Mouse (Mus musculus) monocyte, adult 59 days (primary cell): Measurements from ENCODE around the gene Defb6. TPM values are rescaled to one million over a fixed set of nuclear protein-coding genes. Genes with fewer than 3 reads are reported as not detected.

ENCODE experiments used
- total RNA-seq, 2 experiments: library from RNA; stranded (reverse); gene quantifications; one replicate each; pipeline ENCODE4 v1.2.4; 2023

Gene Defb6
- total RNA-seq, result not detected

GRCm38 (mm10) chr8:19225161-19225560, at the start of gene Defb6:
Defb6 (plus strand) TSS chr8:19225478.

GRCm38 (mm10) chr8:19239616-19240015, 14.3 kb downstream of the Defb6 start, which contains the start of gene Defb46:
Defb46 (plus strand) TSS chr8:19239916.

GRCm38 (mm10) chr8:19247280-19247679, 22.0 kb downstream of the Defb6 start, which contains the start of gene Defb5:
Defb5 (plus strand) TSS chr8:19247580.

Other genes starting within 250 kb of the Defb6 start
- not detected for gene Defb40, start 247.2 kb upstream of the Defb6 start, total RNA-seq
- gene Defb37, start 234.4 kb upstream of the Defb6 start, total RNA-seq, result not detected
- gene Defb38, start 198.9 kb upstream of the Defb6 start, total RNA-seq, result not detected
- gene Defb39, start 160.7 kb upstream of the Defb6 start, total RNA-seq, result not detected
- not detected for gene Defb12, start 110.6 kb upstream of the Defb6 start, total RNA-seq
- not detected for gene Defb34, start 101.7 kb upstream of the Defb6 start, total RNA-seq
- not detected for gene Gm45826, start 84.7 kb upstream of the Defb6 start, total RNA-seq
- gene Defb14, start 31.1 kb upstream of the Defb6 start, total RNA-seq, result not detected
- not detected for gene Defb4, start 26.8 kb upstream of the Defb6 start, total RNA-seq
- not detected for gene Defb46, start 14.4 kb downstream of the Defb6 start, total RNA-seq
- gene Defb5, start 22.1 kb downstream of the Defb6 start, total RNA-seq, result not detected
- gene Defb3, start 67.9 kb downstream of the Defb6 start, total RNA-seq, result not detected
- not detected for gene Defb8, start 222.1 kb downstream of the Defb6 start, total RNA-seq